25 mouse cellular contexts compared by ENCODE assay signal in genomic region chr11:104110366-104110765, GRCm38 (mm10). TPM values are rescaled to one million over a fixed set of nuclear protein-coding genes. Genes with fewer than 3 reads are reported as not detected.
A peak's percentile ranks its signal among the peaks of the same experiment; 100 is the strongest.
DNase-seq lines count a peak whose midpoint lies in the region; ATAC-seq and TF ChIP-seq lines count a peak whose summit lies in the region.
"Had no signal": no experiment of that assay in that cellular context is flagged by ENCODE, and none has a peak within 500 bp of the region (broad histone marks: within the 10 kb centered on the region; RNA-seq: fewer than 3 reads in every experiment).

No protein-coding gene starts in this region.

- no peaks in the 10 kb centered on the region for H3K9me3 ChIP-seq in hindbrain, postnatal 0 days (ENCODE audit: low read length)
- no peaks in the 10 kb centered on the region for H3K9me3 ChIP-seq in hindbrain, embryonic 11.5 days (ENCODE audit: control insufficient read depth, low read length)
- H3K9me3 ChIP-seq: embryonic facial prominence, embryonic 12.5 days; forebrain, embryonic 13.5 days; heart, embryonic 13.5 days; limb, embryonic 12.5 days; liver, embryonic 13.5 days; lung, embryonic 15.5 days; midbrain, embryonic 13.5 days; neural tube, embryonic 13.5 days had no signal

- no peak overlapping the region for H3K9ac ChIP-seq in hindbrain, postnatal 0 days (replicated peaks; ENCODE audit: low read length)
- H3K9ac ChIP-seq in hindbrain, embryonic 11.5 days (ENCODE audit: low read depth, low read length) = no peak overlapping the region
- H3K9ac ChIP-seq: embryonic facial prominence, embryonic 12.5 days; forebrain, embryonic 13.5 days; heart, embryonic 13.5 days; limb, embryonic 12.5 days; liver, embryonic 13.5 days; lung, embryonic 15.5 days; midbrain, embryonic 13.5 days; neural tube, embryonic 13.5 days had no signal

- WGBS in hindbrain, postnatal 0 days = 68% methylated on average over 1 of the region's 1 CpGs
- 62% methylated on average over 1 of the region's 1 CpGs for WGBS in hindbrain, embryonic 11.5 days

- no peak overlapping the region for H3K27ac ChIP-seq in hindbrain, postnatal 0 days
- H3K27ac ChIP-seq in hindbrain, embryonic 11.5 days (ENCODE audit: low read depth, low read length) = no peak overlapping the region
- H3K27ac ChIP-seq: embryonic facial prominence, embryonic 12.5 days; forebrain, embryonic 13.5 days; heart, embryonic 13.5 days; limb, embryonic 12.5 days; liver, embryonic 13.5 days; lung, embryonic 15.5 days; midbrain, embryonic 13.5 days; neural tube, embryonic 13.5 days had no signal

- H3K4me2 ChIP-seq in hindbrain, postnatal 0 days (ENCODE audit: low read depth, low read length) = no peak overlapping the region
- no peak overlapping the region for H3K4me2 ChIP-seq in hindbrain, embryonic 11.5 days (replicated peaks; ENCODE audit: low read depth, low read length)
- H3K4me2 ChIP-seq: embryonic facial prominence, embryonic 12.5 days; forebrain, embryonic 13.5 days; heart, embryonic 13.5 days; limb, embryonic 12.5 days; liver, embryonic 13.5 days; lung, embryonic 15.5 days; midbrain, embryonic 13.5 days; neural tube, embryonic 13.5 days had no signal

- TF ChIP-seq CTCF in hindbrain, postnatal 0 days (IDR thresholded peaks at IDR 0.05; ENCODE audit: low read depth) = no peak

- no peaks in the 10 kb centered on the region for H3K27me3 ChIP-seq in hindbrain, postnatal 0 days (ENCODE audit: insufficient read depth, low read length)
- no peaks in the 10 kb centered on the region for H3K27me3 ChIP-seq in hindbrain, embryonic 11.5 days (ENCODE audit: control insufficient read depth, insufficient read depth, low read length)
- H3K27me3 ChIP-seq: embryonic facial prominence, embryonic 12.5 days; forebrain, embryonic 13.5 days; limb, embryonic 12.5 days; liver, embryonic 13.5 days; lung, embryonic 15.5 days; neural tube, embryonic 13.5 days had no signal

- no peak for ATAC-seq in hindbrain, postnatal 0 days
- ATAC-seq in hindbrain, embryonic 11.5 days (ENCODE audit: low FRiP score) = no peak
- ATAC-seq in CD4-positive, CD25-positive, alpha-beta regulatory T cell, adult 4 months = no peak
- ATAC-seq: activated CD4-positive, CD25-positive, alpha-beta regulatory T cell, adult 4 months; forebrain, embryonic 13.5 days; hindbrain, embryonic 16.5 days; intestine, postnatal 0 days; midbrain, embryonic 13.5 days had no signal

- no peaks in the 10 kb centered on the region for H3K36me3 ChIP-seq in hindbrain, postnatal 0 days (ENCODE audit: insufficient read depth, low read length)
- H3K36me3 ChIP-seq in hindbrain, embryonic 11.5 days (ENCODE audit: control insufficient read depth, insufficient read depth, low read length) = no peaks in the 10 kb centered on the region
- H3K36me3 ChIP-seq: embryonic facial prominence, embryonic 12.5 days; heart, embryonic 13.5 days; limb, embryonic 12.5 days; liver, embryonic 13.5 days; lung, embryonic 15.5 days; midbrain, embryonic 13.5 days; neural tube, embryonic 13.5 days had no signal

- H3K4me1 ChIP-seq in hindbrain, postnatal 0 days (ENCODE audit: insufficient read depth, low read length) = peaks cover 6% of the 10 kb centered on the region; the same call in 1 of the 2 replicates
- peaks cover 3% of the 10 kb centered on the region; the same call in 1 of the 2 replicates for H3K4me1 ChIP-seq in hindbrain, embryonic 11.5 days (replicated peaks; ENCODE audit: control insufficient read depth, insufficient read depth, low read length)
- H3K4me1 ChIP-seq: heart, embryonic 13.5 days; liver, embryonic 13.5 days; lung, embryonic 15.5 days had no signal

- peak; percentile 56 for DNase-seq in hindbrain, postnatal 0 days (ENCODE audit: low spot score)
- no peak for DNase-seq in hindbrain, embryonic 11.5 days (ENCODE audit: low spot score)
- DNase-seq in lung, postnatal 10 days = peak; percentile 8
- no peak for DNase-seq in lung, postnatal 14 days
- DNase-seq in cerebellum, adult 8-10 months = peak; percentile 56
- DNase-seq in thymus, postnatal 36 days = no peak
- DNase-seq: heart, adult 11 months; heart, postnatal 36 days; liver, embryonic 13.5 days; right cerebral cortex, adult 18-20 months had no signal

- no peak overlapping the region for H3K4me3 ChIP-seq in hindbrain, postnatal 0 days (ENCODE audit: low read length)
- no peak overlapping the region for H3K4me3 ChIP-seq in hindbrain, embryonic 11.5 days (ENCODE audit: low read depth, low read length)
- H3K4me3 ChIP-seq: embryonic facial prominence, embryonic 12.5 days; erythroblast, embryonic 14.5 days; forebrain, embryonic 13.5 days; heart, embryonic 13.5 days; limb, embryonic 12.5 days; liver, embryonic 13.5 days; lung, embryonic 15.5 days; midbrain, embryonic 13.5 days; neural tube, embryonic 13.5 days had no signal

RNA-seq across cellular contexts. Expression of gene Crhr1, which starts 22.3 kb away (rescaled TPM):
- total RNA-seq in hindbrain, postnatal 0 days (2014; rRNA removed) = 27.0 and 28.0 TPM in 2 replicates
- polyA plus RNA-seq in hindbrain, postnatal 0 days (2015; fragmentation: Nextera tagmentation; extraction: Ambion mirVana) = 6.5 and 6.8 TPM in 2 replicates
- 0.73 and 1.1 TPM in 2 replicates for polyA plus RNA-seq in hindbrain, embryonic 11.5 days (2014; fragmentation: Nextera tagmentation; extraction: Ambion mirVana)
- not detected for polyA plus RNA-seq in CD4-positive, CD25-positive, alpha-beta regulatory T cell, adult 4 months (2017; shearing (Covaris generic))
- total RNA-seq: gastrocnemius, adult 8-10 months; heart, postnatal 36 days; megakaryocyte progenitor cell, adult 5-6 weeks had no signal
- polyA plus RNA-seq: activated CD4-positive, CD25-positive, alpha-beta regulatory T cell, adult 4 months; erythroblast, embryonic 14.5 days; heart, embryonic 13.5 days; intestine, postnatal 0 days; large intestine, adult 2 months; liver, embryonic 13.5 days; lung, embryonic 15.5 days had no signal

Comparison
In these comparisons a context has a peak if more than half of its experiments do, and no peak if none do; other contexts are left out.
1. DNase-seq: peak in hindbrain, postnatal 0 days (single experiment), lung, postnatal 10 days (single experiment) and cerebellum, adult 8-10 months (single experiment); none in hindbrain, embryonic 11.5 days (single experiment), lung, postnatal 14 days (single experiment) and thymus, postnatal 36 days (0 of 2).